Mouse (Mus musculus) retina, embryonic 14.5 days (tissue): ENCODE measurements around the gene Dap.

ENCODE experiments used
- DNase-seq: peaks from one replicate; pipeline ENCODE4 v3.0.0-alpha.2; 2015; ENCODE audit warnings: low spot score

Gene Dap

DNA sequence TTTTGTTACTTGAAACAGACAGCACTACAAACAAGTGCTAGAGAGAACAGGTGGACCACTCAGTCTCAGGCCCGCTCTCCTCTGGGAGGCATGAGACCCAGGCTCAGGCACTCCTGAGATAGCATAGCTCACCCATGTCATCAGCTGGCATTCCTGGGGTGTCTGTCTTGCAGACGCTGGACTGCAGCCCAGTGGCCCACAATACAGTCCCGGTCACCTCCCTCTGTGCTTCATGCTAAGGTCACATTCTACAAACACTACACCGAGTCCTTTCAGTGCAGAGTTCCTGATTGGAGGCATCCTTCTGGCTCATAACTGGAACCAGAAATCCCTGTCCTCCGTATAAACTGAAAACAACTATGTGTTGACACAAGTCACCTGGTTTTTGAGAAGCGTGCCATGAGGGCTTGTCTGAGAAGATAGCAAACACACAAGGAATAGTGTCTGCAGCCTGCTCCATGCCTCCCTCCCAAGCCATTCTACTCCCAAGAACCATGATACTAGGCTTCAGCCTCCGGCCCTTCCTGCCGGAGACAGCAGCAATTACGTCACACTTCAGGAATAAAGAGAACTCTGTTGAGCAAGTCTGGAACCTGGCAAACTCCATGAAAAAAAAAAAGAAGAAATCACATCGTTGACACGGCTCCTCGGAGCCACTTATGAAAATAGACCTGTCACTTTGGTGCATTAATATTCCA is 78.3 kb downstream of the Dap start:
- no peak for DNase-seq

DNA sequence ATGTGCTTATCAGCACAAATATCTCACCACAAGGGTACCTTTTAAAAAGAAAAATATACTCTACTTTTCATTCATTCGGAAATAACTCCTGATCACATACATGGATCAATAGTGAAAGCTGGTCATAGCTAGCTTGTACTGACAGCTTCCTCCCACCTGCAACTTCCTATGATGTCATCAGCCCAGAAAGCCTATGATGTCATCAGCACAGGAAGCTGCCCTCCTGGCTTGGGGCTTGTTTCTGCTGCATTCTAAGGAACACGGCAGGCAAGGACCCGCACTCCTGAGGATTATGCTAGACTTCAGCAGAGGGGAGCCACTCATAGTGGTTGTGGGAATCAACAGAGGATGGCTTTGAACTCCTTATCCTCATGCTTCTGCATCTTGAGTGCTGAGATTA is 80.2 kb downstream of the Dap start:
- no peak for DNase-seq

DNA sequence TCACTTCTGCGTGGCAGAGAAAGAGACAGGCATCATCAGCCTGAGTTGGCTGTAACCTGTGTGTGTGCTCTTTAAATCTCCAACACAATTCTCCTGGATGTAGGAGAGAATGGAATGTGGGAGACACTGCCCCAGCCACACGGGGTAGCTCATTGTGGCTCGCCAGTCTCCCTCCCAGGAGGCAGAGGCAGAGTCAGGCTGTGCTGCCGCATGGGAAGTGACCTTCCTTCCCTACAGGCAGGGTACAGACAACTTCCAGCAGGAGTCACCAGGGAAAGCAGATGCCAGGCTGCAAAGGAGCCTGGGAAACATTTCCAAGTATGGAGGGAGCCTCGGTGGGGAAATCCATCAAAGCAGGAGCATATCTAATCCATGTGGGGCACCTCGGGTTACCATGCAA is 81.1 kb downstream of the Dap start:
- DNase-seq, result no peak

DNA sequence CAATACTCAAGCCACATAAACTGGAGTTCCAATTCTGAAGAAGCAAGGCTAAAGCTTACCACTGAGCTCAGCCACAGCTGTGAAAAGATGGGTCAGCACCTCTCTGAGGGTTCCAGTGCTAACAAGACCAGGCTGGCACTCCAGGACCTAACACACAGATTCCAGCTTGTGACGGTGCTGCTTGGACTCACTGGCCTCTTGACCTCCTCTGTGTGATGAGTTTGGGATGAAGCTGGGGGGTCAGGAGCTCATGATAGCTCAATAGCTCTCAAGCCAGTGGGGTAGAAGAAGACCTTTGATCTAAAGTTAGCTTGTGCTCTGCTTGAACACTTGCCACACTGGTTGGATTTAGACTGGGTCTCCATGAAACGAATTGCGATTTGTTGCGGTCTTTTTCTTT is 82.6 kb downstream of the Dap start:
- DNase-seq, result no peak

DNA sequence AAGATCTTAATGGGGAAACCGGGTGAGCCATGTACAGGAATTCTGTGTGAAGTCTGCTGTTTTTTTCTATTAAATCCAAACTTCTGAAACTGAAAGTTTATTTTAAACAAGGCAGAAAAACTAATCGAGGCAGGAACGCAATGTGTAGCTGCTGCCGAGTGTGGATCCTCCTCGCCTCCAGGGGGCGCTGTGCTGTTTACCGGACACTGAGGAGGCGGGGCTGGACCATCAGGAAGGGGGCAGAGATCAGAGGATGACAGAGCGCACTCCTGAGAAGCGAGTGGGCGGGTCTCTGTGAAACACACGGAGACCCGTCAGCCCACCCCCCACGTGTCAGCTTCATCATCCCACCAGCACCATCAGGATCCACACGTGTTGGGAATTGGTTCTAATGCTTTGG is 85.4 kb downstream of the Dap start:
- no peak for DNase-seq

DNA sequence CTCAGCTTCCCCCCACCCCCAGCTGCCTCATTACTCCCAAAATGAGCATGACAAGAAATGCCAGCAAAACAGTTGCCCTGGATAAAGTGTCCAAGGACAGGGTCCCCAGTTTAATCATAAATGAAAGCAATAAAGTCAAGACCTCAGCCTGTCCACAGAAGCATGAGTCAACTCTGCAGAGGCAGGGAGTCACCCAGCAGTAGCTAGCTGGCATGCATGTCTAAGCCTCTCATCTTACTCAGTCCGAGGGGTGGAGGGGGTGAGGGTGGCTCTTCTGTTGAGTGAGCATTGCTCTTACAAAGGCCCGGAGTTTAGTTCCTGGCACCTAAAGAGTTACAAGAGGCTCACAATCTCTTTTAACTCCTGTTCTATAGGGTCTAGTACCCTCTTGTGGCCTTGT is 87.9 kb downstream of the Dap start:
- DNase-seq, result no peak

DNA sequence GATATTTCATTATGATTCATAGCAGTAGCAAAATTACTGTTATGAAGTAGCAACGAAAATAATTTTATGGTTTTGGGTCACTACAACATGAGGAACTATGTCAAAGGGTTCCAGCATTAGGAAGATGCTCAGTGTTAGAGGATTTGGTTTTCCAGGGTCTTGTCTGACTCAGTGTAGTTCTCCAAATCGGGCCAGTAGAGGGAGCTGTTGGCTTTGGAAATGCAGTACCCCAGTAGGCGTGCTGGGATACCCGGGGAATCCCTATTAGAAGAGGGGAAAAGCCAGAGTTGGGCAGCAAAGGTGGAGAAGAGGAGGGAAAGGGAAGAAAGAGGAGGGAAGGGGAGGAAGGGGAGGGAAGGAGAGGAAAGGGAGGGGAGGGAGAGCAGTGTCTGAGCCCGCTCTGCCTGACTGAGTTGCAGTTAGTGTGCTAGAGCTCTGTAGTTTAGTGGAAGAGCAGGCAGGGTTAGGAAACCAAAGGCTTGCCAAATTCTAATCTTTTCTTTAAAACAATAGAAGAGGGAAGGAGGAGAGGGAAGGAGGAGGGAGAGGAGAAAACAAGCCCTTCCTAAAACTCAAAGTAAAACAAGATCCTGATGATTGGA is 91.6 kb downstream of the Dap start:
- peak; percentile 93 for DNase-seq

DNA sequence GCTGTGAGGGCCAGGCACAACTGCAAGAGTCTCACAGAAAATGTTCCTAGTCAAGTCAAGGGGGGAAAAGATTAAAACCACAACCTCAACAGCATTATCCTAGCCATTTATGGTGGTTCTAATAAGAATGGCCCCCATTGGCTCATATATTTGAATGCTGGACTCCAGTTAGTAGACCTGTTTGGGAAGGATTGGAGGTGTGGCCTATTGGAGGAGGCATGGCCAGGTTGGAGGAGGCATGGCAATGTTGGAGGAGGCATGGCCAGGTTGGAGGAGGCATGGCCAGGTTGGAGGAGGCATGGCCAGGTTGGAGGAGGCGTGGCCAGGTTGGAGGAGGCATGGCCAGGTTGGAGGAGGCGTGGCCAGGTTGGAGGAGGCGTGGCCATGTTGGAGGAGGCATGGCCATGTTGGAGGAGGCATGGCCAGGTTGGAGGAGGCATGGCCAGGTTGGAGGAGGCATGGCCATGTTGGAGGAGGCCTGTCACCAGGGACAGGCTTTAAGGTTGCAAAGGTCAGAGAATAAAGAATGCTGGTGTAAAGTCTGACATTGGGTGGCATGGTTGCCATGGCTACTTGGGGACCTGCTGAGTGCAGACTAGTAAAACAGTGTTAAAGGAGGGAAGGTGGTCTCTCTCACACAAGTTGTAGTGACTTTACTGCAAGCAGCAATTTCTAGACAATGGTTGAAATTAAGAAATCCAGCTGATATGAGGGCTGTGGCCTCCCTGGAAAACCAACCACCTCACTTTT is 93.1 kb downstream of the Dap start:
- DNase-seq, result no peak

DNA sequence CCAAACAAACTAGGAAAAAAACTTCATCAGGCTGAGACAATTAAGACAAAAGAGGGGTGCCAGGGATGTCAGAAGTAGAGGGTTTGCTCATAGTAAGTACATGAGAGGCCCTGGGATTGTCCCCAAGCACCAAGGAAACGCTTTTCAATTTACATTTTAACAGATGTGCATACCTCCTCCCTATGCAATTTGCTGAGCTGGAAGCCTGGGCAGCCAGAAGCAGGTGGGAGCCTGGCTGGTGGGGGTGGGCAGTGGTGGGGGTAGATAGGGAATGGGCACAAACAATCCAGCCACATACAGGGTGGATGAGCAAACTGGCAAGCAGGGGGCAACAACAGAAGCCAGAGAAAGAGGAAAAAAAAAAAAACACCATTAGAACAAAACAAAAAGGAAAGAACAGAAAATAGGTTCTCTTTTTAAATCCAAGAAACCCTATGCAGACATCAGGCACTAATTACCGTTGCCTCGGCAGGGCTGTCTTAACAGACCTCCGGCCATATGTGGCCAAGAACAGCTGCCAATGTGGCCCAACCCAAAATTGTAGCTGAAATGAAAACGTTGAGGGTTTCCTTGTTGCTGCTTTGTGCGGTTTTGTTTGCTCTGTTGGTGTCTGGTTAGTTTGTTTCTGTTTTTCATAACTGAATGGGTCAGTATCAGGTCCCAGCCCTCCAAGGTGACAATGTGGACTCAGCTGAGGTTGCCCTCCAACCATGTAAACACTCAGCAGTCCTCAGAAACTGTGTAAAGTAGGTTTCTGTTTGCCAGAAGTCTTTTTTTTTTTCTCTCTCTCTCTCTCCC is 94.2 kb downstream of the Dap start:
- DNase-seq, result no peak

DNA sequence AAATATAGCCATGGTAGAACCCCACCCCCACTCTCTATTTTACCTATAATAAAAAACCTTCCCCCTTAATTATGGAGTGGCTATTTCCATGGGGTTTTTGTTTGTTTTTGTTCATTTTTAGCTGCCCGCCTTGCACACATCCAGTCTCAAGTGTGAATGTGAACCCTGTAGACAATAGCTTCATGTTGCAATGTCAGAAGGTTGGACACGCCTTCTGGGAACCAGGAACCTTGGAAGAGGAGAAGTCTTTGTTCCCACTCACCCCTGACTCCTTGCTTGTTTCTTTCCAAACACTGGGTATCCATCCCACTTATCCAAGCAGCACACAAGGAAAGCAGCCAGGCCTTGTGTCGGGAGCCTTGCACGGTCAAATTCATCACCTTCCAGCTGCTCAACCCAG is 94.9 kb downstream of the Dap start:
- no peak for DNase-seq

DNA sequence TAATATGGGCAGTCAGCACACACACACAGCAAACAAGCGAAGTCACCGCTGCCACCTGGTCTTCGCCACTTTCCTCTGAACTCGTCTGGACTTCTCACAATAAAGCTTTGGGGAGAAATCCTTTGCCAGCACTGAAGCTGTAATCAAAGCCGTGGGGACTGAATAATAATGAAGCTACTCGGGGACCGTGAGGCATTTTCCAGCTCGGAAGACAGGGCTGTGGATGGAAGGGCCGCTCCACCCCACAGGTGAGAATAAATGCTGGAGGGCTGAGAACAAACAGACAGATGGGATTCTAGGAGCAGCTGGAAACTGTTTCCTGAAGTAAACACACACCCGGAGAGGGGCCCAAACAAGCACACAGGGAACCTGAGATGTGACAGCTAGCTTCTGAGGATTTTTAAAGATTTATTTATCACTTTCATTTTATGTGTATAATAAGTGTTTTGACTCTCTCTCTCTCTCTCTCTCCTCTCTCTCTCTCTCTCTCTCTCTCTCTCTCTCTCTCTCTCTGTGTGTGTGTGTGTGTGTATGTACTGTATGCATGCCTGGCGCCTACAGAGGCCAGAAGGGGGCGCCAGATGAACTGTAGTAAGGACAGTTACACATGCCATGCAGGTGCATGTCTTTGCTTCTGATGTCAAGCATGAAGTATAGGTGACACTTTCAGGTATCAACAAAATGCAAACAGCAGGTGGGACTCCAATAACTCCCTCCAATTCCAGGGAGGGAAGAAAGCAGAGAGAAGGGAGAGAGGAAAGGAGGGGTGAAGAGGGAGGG is 96.7 kb downstream of the Dap start:
- DNase-seq, result no peak

DNA sequence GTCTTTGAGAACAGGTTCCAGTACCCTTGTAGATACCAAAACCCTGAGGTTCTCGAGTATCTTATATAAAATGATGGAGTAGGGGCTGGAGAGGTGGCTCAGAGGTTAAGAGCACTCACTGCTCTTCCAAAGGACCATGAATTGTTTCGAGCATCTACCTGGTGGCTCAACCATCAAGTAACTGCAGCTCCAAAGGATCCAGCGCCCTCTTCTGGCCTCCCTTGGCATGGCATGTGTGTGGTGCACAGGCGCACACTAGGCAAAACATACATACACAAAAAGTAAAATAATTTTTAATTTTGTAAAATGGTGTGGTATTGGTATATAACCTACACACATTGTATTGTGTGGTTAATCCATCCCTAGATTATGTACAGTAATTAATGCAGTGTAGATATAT is 99.6 kb downstream of the Dap start:
- DNase-seq, result no peak
